Mouse (Mus musculus) thymus, adult 2 months (tissue): ENCODE data around the gene Gabpb2. TPM values are rescaled to one million over a fixed set of nuclear protein-coding genes. Genes with fewer than 3 reads are reported as not detected.

Experiments used
- DNase-seq: peaks from one replicate; pipeline ENCODE4 v3.0.0; 2021
- H3K27ac ChIP-seq: fragments of 200-500 bp; 2 replicates; pipeline ENCODE4 v1.5.1; 2012; ENCODE audit warnings: low read length, control low read depth; ENCODE audit not compliant: control insufficient read depth, insufficient read depth
- H3K27me3 ChIP-seq: fragments of 200-500 bp; 2 replicates; pipeline ENCODE4 v1.6.1; 2012; ENCODE audit warnings: mild to moderate bottlenecking, low read length, moderate library complexity, mixed read lengths; ENCODE audit not compliant: control insufficient read depth, insufficient read depth
- H3K36me3 ChIP-seq: fragments of 200-500 bp; 2 replicates; pipeline ENCODE4 v1.6.1; 2012; ENCODE audit warnings: mild to moderate bottlenecking, low read length, moderate library complexity; ENCODE audit not compliant: control insufficient read depth, insufficient read depth
- H3K4me1 ChIP-seq: fragments of 200-500 bp; replicated peaks from 2 replicates; pipeline ENCODE4 v1.6.1; 2012; ENCODE audit warnings: low read length; ENCODE audit not compliant: control insufficient read depth, insufficient read depth
- H3K4me3 ChIP-seq: fragments of 200-500 bp; 2 replicates; pipeline ENCODE4 v1.5.1; 2012; ENCODE audit warnings: mild to moderate bottlenecking, low read length, control low read depth, moderate library complexity; ENCODE audit not compliant: control insufficient read depth, insufficient read depth
- CTCF ChIP-seq: fragments of 200-500 bp; IDR thresholded peaks from 2 replicates; pipeline ENCODE4 v1.5.1; 2012; ENCODE audit warnings: mild to moderate bottlenecking, control low read depth, low read length, moderate library complexity, borderline replicate concordance; ENCODE audit not compliant: control insufficient read depth, poor library complexity, insufficient read depth; ENCODE audit errors: extremely low read depth
- POLR2A ChIP-seq: fragments of 200-500 bp; IDR thresholded peaks from 2 replicates; pipeline ENCODE4 v1.6.1; 2012; ENCODE audit warnings: mild to moderate bottlenecking, low read length, control low read depth, moderate library complexity; ENCODE audit not compliant: control insufficient read depth, poor library complexity, insufficient read depth; ENCODE audit errors: extremely low read depth
- WGBS: fragments of 180-500 bp; shearing (Covaris S2); methylation state at CpG from one replicate; pipeline ENCODE4 v1.1.7; 2018; 5-methylcytosine and 5-hydroxymethylcytosine counted together
- polyA plus RNA-seq: library from polyadenylated mRNA; depleted of rRNA; stranded (reverse); fragments of >200 nt; gene quantifications from 2 replicates; pipeline ENCODE4 v1.2.3, GENCODE M21; 2012

Gene Gabpb2
- polyA plus RNA-seq, 1 experiment = 41.7 TPM

GRCm38 (mm10) chr3:95232771-95233170 lies 15.1 kb upstream of the Gabpb2 start:
- Histone ChIP-seq H3K4me3 (no peak overlapping the region), H3K4me1 (peaks cover 26% of the 10 kb centered on the region), H3K27me3 (no peaks in the 10 kb centered on the region), H3K36me3 (peaks cover 53% of the 10 kb centered on the region), H3K27ac (no peak overlapping the region)
- no peak for DNase-seq
- 92% methylated on average over 7 of the region's 7 CpGs for WGBS
- TF ChIP-seq CTCF (no peak), POLR2A (no peak)

- Histone ChIP-seq H3K4me3 (peak within 1 kb of the TSS; percentile 53), H3K36me3 (peaks cover 47% of the 10 kb centered on the region), H3K27me3 (no peaks in the 10 kb centered on the region), H3K27ac (peak within 1 kb of the TSS; percentile 89), H3K4me1 (peaks cover 30% of the 10 kb centered on the region)
- 54% methylated on average over 13 of the region's 13 CpGs for WGBS
- TF ChIP-seq POLR2A = no peak
- no peak for TF ChIP-seq CTCF
- DNase-seq = peak; percentile 70
Observed at GRCm38 (mm10) chr3:95231298-95232221, 13.8 kb upstream of the Gabpb2 start, which contains the start of gene Mllt11. Gene Mllt11 (minus strand): TSS chr3:95232171.

DNA sequence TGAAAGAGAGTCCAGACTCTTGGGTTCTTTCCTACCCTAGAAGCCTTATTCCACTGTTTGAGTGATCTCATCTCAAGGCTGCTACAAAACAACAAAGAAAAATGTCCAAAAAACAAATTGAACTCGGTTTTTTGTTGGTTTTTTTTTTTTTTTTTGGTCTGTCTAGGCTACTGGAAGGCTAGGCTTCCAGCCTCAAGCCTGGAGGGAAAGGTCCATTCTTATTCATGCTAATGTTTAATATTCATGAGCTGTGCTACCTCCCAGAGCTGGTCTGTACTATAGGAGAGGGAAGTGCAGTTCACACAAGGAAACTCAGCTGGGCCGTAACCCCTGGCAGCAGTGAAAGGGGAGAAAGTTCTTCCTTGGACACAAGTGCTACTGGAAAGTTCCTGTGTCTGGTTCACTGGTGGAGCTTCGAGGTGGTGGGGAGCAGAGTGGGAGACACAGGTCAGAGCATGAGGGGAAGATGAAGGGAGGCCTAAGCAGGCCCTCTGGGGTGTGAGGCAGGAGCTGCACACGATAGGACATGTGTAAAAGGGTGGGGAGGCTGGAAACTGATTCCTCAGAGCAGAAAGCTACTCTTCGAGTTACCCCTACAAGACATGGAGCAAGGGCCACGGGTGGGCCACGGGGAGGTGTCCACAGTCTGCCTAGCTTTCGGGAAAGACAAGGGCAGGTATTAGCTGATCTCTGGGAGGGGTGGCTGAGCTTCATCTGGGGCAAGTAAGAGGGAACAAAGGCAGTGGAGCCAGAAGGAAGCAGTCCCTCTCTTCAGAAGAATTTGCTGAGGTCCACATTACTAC lies 13.0 kb upstream of the Gabpb2 start:
- H3K4me3 ChIP-seq = peak overlapping the region; percentile 72
- H3K36me3 ChIP-seq = peaks cover 40% of the 10 kb centered on the region
- peak overlapping the region; percentile 89 for H3K27ac ChIP-seq
- 8% methylated on average over 8 of the region's 8 CpGs for WGBS
- DNase-seq = peak; percentile 39
- no peaks in the 10 kb centered on the region for H3K27me3 ChIP-seq
- TF ChIP-seq POLR2A = no peak
- no peak for TF ChIP-seq CTCF
- H3K4me1 ChIP-seq = peaks cover 30% of the 10 kb centered on the region

DNA sequence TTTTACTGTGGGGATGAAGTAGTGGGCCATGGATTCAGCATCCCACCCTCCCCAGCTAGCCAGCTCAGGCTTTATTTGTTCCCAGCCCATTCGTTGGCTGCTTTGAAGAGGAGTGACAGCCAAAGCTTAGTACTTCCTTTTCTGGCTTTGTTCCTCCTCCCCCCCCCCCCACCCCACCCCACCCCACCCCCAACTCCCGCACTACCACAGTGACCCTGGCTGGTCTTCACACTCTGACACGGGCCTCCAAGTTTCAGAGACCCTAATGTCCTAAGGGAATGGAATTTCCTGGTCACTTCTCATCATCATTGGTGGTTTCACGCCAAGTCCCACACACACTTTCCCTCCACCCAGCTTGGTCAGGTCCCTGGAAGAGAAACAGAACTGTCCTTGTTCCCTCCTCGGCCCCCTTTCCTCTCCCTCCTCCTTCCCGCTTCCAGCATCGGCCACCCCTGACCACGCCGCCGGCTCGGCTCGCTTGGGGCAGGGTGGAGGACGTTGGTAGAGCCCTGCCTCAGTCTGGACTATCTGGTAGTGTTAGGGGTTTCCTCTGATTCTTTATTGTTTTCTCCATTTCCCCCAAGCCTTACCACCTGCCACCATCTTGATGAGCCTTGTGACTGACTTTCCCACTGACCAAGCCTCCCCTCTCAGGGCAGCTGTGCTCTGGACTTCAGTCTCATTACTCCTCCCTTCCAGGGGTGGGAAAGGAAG lies 12.2 kb upstream of the Gabpb2 start:
- Histone ChIP-seq H3K27ac (peak overlapping the region; percentile 89), H3K4me3 (peak overlapping the region; percentile 72), H3K27me3 (no peaks in the 10 kb centered on the region), H3K4me1 (peaks cover 30% of the 10 kb centered on the region), H3K36me3 (peaks cover 33% of the 10 kb centered on the region)
- WGBS = 3% methylated on average over 13 of the region's 13 CpGs
- TF ChIP-seq CTCF = no peak
- no peak for TF ChIP-seq POLR2A
- peak; percentile 43 for DNase-seq

DNA sequence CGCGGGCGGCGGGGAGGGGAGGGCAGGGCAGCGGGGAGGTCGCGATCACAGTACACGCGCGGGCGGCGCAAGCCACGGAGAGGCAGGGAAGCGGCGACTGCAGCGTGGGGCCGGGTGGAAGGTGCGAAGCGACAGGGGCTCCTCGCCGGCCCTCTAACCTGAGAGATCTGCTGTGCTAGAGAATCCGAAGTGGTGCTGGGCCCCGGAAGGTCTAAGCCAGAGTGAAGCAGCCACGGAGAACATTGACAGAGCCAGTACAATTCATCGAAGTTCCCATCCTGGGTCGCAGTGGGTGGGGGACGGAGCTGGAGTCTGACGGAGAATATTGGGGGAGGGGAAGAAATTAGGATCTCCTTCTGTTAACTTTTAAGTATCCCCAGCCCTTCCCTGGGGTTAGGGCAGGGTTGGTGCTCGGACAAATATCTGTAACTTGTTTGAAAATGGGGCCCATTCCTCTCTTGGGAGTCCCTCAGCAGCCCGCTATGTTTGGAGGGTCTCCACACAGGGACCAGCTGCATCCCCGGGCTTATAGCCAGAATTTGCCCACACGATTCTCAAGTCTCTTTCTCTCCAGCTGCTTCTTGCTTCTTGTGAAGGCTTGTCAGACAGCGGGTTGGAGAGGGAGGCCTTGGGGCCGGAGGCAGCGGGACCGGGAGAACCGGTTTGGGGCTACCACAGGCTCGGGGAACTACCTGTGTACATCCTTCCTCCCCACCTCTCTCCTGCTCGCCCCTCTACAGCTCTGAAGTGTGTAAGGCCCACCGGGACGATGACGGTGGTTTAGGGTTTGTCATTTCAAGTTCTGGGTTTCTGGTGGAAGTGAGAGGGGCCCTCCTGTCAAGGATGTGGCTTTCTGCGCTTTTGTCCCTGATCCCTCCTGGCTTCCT lies 11.4 kb upstream of the Gabpb2 start:
- H3K4me3 ChIP-seq = peak overlapping the region; percentile 72
- H3K36me3 ChIP-seq = peaks cover 25% of the 10 kb centered on the region
- no peaks in the 10 kb centered on the region for H3K27me3 ChIP-seq
- TF ChIP-seq CTCF = no peak
- no peak for TF ChIP-seq POLR2A
- peaks cover 28% of the 10 kb centered on the region for H3K4me1 ChIP-seq
- WGBS = under 1% methylated on average over 43 of the region's 43 CpGs
- H3K27ac ChIP-seq = peak overlapping the region; percentile 89
- DNase-seq = peak; percentile 53
